Mouse (Mus musculus) bone marrow macrophage, adult 2 months (primary cell): ENCODE data around the gene Sestd1.

Experiments
- CTCF ChIP-seq: IDR thresholded peaks from 2 replicates; pipeline ENCODE4 v1.5.1; 2012; ENCODE audit warnings: low read depth, mild to moderate bottlenecking, low read length, moderate library complexity
- POLR2A ChIP-seq: IDR thresholded peaks from 2 replicates; pipeline ENCODE4 v1.6.1; 2012; ENCODE audit warnings: mild to moderate bottlenecking, low read depth, low read length, borderline replicate concordance

GRCm38 (mm10) chr2:77212885-77213284 is 67.5 kb downstream of the Sestd1 start:
- no peak for TF ChIP-seq POLR2A
- TF ChIP-seq CTCF, result no peak
